Mouse (Mus musculus): ENCODE measurements around the gene Clcn2. TPM values are rescaled to one million over a fixed set of nuclear protein-coding genes. Genes with fewer than 3 reads are reported as not detected.
A peak's percentile ranks its signal among the peaks of the same experiment; 100 is the strongest.

Gene Clcn2
- polyA plus RNA-seq, 1 experiment from 2014 or later, result 16.0 TPM

DNA sequence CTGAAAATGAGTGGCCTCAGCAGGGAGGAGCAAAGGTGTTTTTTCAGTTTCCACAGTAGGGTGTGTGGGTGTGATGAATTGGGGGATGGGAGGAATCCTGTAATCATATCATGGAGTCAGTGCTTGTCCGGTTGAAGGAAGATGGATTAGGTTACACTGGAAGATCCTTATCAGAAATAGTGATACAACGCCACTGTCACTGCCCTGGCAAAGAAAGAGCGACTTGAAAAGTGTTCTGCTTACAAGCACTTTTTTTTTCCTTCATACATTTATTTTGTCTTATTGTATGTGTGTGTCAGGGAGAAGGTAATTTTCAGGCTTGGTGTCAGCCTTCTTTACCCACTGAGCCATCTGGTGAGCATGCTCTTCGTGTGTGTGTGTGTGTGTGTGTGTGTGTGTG is 5.2 kb upstream of the Clcn2 start:
- Histone ChIP-seq H3K27me3 (no peaks in the 10 kb centered on the region), H3K9me3 (replicated peaks) (no peaks in the 10 kb centered on the region), H3K27ac (replicated peaks) (no peak overlapping the region), H3K9ac (no peak overlapping the region), H3K36me3 (peaks cover 20% of the 10 kb centered on the region), H3K4me2 (replicated peaks) (no peak overlapping the region), H3K4me1 (peaks cover 11% of the 10 kb centered on the region), H3K4me3 (replicated peaks) (no peak overlapping the region)
- WGBS, result 59% methylated on average over 4 of the region's 4 CpGs
- no peak for ATAC-seq (ENCODE audit: insufficient number of reproducible peaks, low FRiP score, low TSS enrichment, low read depth)

DNA sequence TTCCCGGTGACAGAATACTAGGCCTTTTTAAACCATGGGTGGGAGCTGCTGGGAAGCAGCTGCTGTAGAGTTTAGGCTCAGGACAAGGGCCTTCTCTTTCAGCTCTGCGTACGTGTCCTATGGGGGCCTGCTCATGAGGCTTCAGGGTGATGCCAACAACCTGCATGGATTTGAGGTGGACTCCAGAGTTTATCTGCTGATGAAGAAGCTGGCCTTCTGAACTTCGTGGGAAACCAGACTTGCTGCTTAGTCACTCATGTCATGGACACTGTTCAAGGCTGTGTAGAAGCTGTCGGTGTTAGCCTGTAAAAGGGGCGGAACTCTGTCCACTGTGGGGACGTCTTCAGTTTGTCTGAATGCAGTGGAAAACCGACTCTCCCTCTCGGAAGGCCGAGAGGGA is 4.3 kb upstream of the Clcn2 start:
- peaks cover 16% of the 10 kb centered on the region for H3K4me1 ChIP-seq
- no peak overlapping the region for H3K4me2 ChIP-seq (replicated peaks)
- WGBS, result 90% methylated on average over 10 of the region's 10 CpGs
- no peak overlapping the region for H3K27ac ChIP-seq (replicated peaks)
- no peaks in the 10 kb centered on the region for H3K9me3 ChIP-seq (replicated peaks)
- no peaks in the 10 kb centered on the region for H3K27me3 ChIP-seq
- ATAC-seq (ENCODE audit: insufficient number of reproducible peaks, low FRiP score, low TSS enrichment, low read depth), result no peak
- no peak overlapping the region for H3K4me3 ChIP-seq (replicated peaks)
- H3K9ac ChIP-seq, result no peak overlapping the region
- peaks cover 20% of the 10 kb centered on the region for H3K36me3 ChIP-seq

DNA sequence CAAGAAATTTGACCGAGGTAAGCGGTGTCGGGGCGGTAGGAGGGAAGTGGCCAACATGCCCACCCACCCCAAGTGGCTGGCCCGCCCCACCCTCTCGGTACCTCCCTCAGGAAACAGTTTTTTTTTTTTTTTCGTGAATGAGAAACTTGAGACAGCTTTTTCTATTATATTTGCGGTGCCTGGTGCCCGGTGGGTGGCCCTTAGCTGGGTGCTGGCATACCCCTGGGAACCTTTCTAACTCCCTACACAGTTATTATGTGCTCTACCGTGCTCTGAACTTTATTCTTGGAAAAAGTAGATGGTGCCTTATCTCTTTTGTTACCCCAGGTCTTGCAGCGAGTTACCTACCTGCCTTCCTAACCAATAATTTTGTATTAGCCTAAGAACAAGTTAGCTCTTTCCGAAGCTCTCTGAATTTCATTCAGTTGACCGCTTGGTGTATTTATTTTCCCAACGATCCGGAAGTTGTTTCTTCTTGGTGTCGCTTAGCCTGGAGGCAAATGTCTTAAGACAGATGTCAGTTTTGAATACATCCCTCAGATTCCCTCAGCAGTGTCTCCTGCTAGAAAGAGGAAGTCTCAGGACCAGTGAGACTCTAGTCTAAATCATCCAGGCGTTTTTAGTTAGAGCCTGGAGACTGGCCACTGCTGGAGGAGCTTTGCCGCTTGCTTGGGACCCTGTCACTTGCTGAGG is 578 bp upstream of the Clcn2 start:
- Histone ChIP-seq H3K4me3 (replicated peaks) (peak overlapping the region; percentile 72), H3K4me1 (peaks cover 38% of the 10 kb centered on the region), H3K9ac (peak overlapping the region; percentile 73), H3K36me3 (peaks cover 20% of the 10 kb centered on the region), H3K27ac (replicated peaks) (peak overlapping the region; percentile 98), H3K9me3 (replicated peaks) (no peaks in the 10 kb centered on the region), H3K4me2 (replicated peaks) (peak overlapping the region; percentile 84), H3K27me3 (no peaks in the 10 kb centered on the region)
- peak; percentile 27; the same call in 1 of the 2 replicates for ATAC-seq (ENCODE audit: insufficient number of reproducible peaks, low FRiP score, low TSS enrichment, low read depth)
- WGBS, result 2% methylated on average over 18 of the region's 18 CpGs

DNA sequence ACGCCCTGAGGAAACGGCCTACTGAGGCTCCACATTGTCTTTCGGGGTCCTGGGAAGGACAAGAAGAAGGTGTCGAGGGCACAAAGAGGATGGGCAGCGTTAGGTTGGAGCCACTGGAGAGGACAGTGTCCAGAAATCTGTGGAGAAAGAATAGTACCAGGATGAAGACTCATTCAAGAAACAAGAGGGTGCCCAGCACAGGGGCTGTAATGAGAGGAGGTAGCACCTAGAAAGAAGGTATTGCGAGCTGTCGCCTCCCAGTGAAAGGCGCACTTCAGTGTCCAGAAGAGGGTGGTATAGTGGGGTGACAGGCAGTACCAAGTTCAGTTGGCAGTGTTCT is 735 bp downstream of the Clcn2 start:
- peaks cover 38% of the 10 kb centered on the region for H3K4me1 ChIP-seq
- peak overlapping the region; percentile 84 for H3K4me2 ChIP-seq (replicated peaks)
- WGBS, result 1% methylated on average over 8 of the region's 8 CpGs
- H3K27me3 ChIP-seq, result no peaks in the 10 kb centered on the region
- peak overlapping the region; percentile 72 for H3K4me3 ChIP-seq (replicated peaks)
- H3K27ac ChIP-seq (replicated peaks), result peak overlapping the region; percentile 98
- H3K36me3 ChIP-seq, result peaks cover 23% of the 10 kb centered on the region
- peak overlapping the region; percentile 73 for H3K9ac ChIP-seq
- H3K9me3 ChIP-seq (replicated peaks), result no peaks in the 10 kb centered on the region
- ATAC-seq (ENCODE audit: insufficient number of reproducible peaks, low FRiP score, low TSS enrichment, low read depth), result no peak

- no peaks in the 10 kb centered on the region for H3K9me3 ChIP-seq (replicated peaks)
- H3K27me3 ChIP-seq, result no peaks in the 10 kb centered on the region
- peak overlapping the region; percentile 98 for H3K27ac ChIP-seq (replicated peaks)
- 1% methylated on average over 66 of the region's 68 CpGs for WGBS
- H3K4me3 ChIP-seq (replicated peaks), result peak overlapping the region; percentile 72
- H3K9ac ChIP-seq, result peak overlapping the region; percentile 73
- peaks cover 23% of the 10 kb centered on the region for H3K36me3 ChIP-seq
- peak overlapping the region; percentile 84 for H3K4me2 ChIP-seq (replicated peaks)
- H3K4me1 ChIP-seq, result peaks cover 38% of the 10 kb centered on the region
- ATAC-seq (ENCODE audit: insufficient number of reproducible peaks, low FRiP score, low TSS enrichment, low read depth), result peak; percentile 86
These were observed 1.3 kb downstream of the Clcn2 start for GRCm38 (mm10) chr16:20715976-20716840.

DNA sequence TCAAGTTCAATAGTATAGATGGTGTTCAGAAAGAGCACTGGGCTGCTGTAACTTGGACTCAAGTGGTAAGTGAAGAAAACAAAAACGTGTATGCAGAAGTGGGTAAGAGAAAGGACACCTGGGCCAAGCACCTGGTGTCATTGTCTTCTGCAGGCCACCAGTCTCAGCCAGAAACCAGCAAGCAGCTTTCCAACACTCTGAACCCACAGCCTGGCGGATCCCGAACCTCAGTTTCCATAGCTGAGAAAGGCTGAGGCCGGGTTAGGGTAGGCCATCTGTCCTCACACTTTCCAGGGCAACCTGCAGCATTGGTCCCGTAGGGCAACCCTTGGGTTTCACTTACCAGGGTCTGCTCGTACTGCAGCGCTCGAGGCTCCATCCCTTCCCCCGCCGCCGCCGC is 2.0 kb downstream of the Clcn2 start:
- Histone ChIP-seq H3K9ac (peak overlapping the region; percentile 73), H3K36me3 (peaks cover 28% of the 10 kb centered on the region), H3K27ac (replicated peaks) (peak overlapping the region; percentile 98), H3K4me1 (peaks cover 38% of the 10 kb centered on the region), H3K9me3 (replicated peaks) (no peaks in the 10 kb centered on the region), H3K4me3 (replicated peaks) (peak overlapping the region; percentile 72), H3K4me2 (replicated peaks) (peak overlapping the region; percentile 84), H3K27me3 (no peaks in the 10 kb centered on the region)
- 1% methylated on average over 8 of the region's 12 CpGs for WGBS
- no peak for ATAC-seq (ENCODE audit: insufficient number of reproducible peaks, low FRiP score, low TSS enrichment, low read depth)

DNA sequence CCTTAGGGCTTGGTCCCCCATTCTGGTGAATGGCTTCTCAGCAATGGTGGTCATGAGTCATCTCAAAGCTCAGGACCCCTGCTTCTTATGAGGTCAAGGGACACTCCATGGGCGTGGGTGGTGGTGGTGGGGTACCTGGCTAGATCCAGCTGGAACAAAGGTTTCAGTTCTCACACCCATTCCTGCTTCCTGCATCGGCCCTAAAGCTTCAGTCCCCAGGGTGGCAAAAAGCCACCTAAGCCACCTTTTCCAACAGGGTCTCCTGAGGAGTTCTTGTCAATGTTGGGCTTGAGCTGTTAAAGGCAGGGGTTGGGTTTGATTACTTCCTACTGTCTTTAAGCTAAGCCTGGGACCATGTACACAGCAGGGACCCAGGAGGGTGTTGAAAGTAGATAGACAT is 2.4 kb downstream of the Clcn2 start:
- no peaks in the 10 kb centered on the region for H3K27me3 ChIP-seq
- H3K4me3 ChIP-seq (replicated peaks), result peak overlapping the region; percentile 72
- no peak for ATAC-seq (ENCODE audit: insufficient number of reproducible peaks, low FRiP score, low TSS enrichment, low read depth)
- peak overlapping the region; percentile 73 for H3K9ac ChIP-seq
- peak overlapping the region; percentile 98; the same call in 1 of the 2 replicates for H3K27ac ChIP-seq (replicated peaks)
- WGBS, result 61% methylated on average over 2 of the region's 2 CpGs
- H3K4me2 ChIP-seq (replicated peaks), result peak overlapping the region; percentile 84
- peaks cover 38% of the 10 kb centered on the region for H3K4me1 ChIP-seq
- H3K36me3 ChIP-seq, result peaks cover 31% of the 10 kb centered on the region
- H3K9me3 ChIP-seq (replicated peaks), result no peaks in the 10 kb centered on the region

GRCm38 (mm10) chr16:20714307-20715080 is 3.1 kb downstream of the Clcn2 start:
- Histone ChIP-seq H3K9ac (no peak overlapping the region), H3K4me3 (replicated peaks) (peak overlapping the region; percentile 72), H3K9me3 (replicated peaks) (no peaks in the 10 kb centered on the region), H3K27ac (replicated peaks) (0 out of 2 replicates have a peak overlapping the region, but pooled peaks have one; percentile 98), H3K4me2 (replicated peaks) (peak overlapping the region; percentile 84), H3K4me1 (peaks cover 38% of the 10 kb centered on the region), H3K36me3 (peaks cover 30% of the 10 kb centered on the region), H3K27me3 (no peaks in the 10 kb centered on the region)
- ATAC-seq (ENCODE audit: insufficient number of reproducible peaks, low FRiP score, low TSS enrichment, low read depth), result no peak
- WGBS, result 46% methylated on average over 11 of the region's 11 CpGs

DNA sequence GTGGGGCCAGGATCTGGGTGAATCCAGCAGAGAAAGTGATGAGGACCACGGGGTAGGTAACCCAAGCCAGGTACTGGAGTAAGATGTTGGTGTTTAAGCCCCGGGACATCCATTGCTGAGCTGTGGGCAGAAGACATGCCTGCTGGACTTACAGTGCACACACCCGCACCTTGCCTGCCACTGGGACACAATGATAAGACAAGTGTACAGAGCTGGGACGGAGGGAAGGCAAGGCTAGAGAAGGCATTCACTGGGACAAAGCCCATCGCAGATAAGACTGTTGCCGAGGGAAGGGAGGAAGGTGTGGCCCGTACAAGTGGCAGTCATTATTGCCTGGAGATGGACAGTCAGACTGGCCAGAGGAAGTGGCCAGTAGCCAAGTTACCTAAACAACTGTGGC is 4.7 kb downstream of the Clcn2 start:
- no peak for ATAC-seq (ENCODE audit: insufficient number of reproducible peaks, low FRiP score, low TSS enrichment, low read depth)
- no peak overlapping the region for H3K4me3 ChIP-seq (replicated peaks)
- no peaks in the 10 kb centered on the region for H3K27me3 ChIP-seq
- no peak overlapping the region for H3K4me2 ChIP-seq (replicated peaks)
- no peaks in the 10 kb centered on the region for H3K9me3 ChIP-seq (replicated peaks)
- WGBS, result 82% methylated on average over 7 of the region's 7 CpGs
- no peak overlapping the region for H3K27ac ChIP-seq (replicated peaks)
- H3K36me3 ChIP-seq, result peaks cover 34% of the 10 kb centered on the region
- no peak overlapping the region for H3K9ac ChIP-seq
- H3K4me1 ChIP-seq, result peaks cover 30% of the 10 kb centered on the region

DNA sequence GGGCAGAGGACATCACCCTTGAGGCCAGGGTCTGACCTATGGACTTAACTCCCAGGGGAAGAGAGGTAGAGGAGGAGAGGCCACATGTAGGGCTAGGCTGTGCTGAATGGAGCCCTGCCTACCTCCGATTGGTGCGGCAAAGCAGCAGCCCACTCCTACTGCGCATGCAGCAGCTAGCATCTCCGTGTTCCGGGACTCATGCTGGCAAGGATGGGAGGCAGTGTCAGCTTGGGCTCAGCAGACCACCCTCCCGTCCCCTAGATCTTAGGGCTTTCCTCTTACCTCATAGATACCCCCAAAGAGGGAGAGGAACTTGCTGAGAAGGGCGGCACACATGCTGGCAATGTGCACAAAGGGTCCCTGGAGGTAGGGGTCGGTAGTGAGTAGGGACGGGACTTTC is 5.4 kb downstream of the Clcn2 start:
- no peak overlapping the region for H3K4me3 ChIP-seq (replicated peaks)
- H3K27ac ChIP-seq (replicated peaks), result no peak overlapping the region
- 75% methylated on average over 9 of the region's 9 CpGs for WGBS
- H3K4me1 ChIP-seq, result peaks cover 29% of the 10 kb centered on the region
- no peak for ATAC-seq (ENCODE audit: insufficient number of reproducible peaks, low FRiP score, low TSS enrichment, low read depth)
- no peaks in the 10 kb centered on the region for H3K9me3 ChIP-seq (replicated peaks)
- no peak overlapping the region for H3K4me2 ChIP-seq (replicated peaks)
- H3K9ac ChIP-seq, result no peak overlapping the region
- H3K36me3 ChIP-seq, result peaks cover 41% of the 10 kb centered on the region
- no peaks in the 10 kb centered on the region for H3K27me3 ChIP-seq

GRCm38 (mm10) chr16:20710810-20711209 is 6.7 kb downstream of the Clcn2 start:
- Histone ChIP-seq H3K9ac (no peak overlapping the region), H3K4me3 (replicated peaks) (no peak overlapping the region), H3K36me3 (peaks cover 50% of the 10 kb centered on the region), H3K27ac (replicated peaks) (no peak overlapping the region), H3K27me3 (no peaks in the 10 kb centered on the region), H3K4me2 (replicated peaks) (no peak overlapping the region), H3K4me1 (peaks cover 20% of the 10 kb centered on the region), H3K9me3 (replicated peaks) (no peaks in the 10 kb centered on the region)
- WGBS, result 82% methylated on average over 4 of the region's 4 CpGs
- no peak for ATAC-seq (ENCODE audit: insufficient number of reproducible peaks, low FRiP score, low TSS enrichment, low read depth)

Data from embryonic facial prominence, embryonic 15.5 days (tissue).